Mouse (Mus musculus) kidney, embryonic 14.5 days (tissue): ENCODE data around the gene Gm4312. TPM values are rescaled to one million over a fixed set of nuclear protein-coding genes. Genes with fewer than 3 reads are reported as not detected.
"Not testable (repeated sequence)": the region's sequence is repeated elsewhere in the genome, so short reads cannot be mapped to it uniquely, and the experiment has no call there.

Experiments used
- ATAC-seq: fragments of 200-750 bp; cut with Nextera tagmentation; 2 replicates; pipeline ENCODE4 v1.8.0; 2017; ENCODE audit warnings: moderate number of reproducible peaks, mild to moderate bottlenecking, moderate TSS enrichment, moderate library complexity; ENCODE audit not compliant: low FRiP score, low TSS enrichment
- H3K27ac ChIP-seq: fragments of 300-500 bp; sonication (generic); 2 replicates; pipeline ENCODE4 v1.5.1; 2014; ENCODE audit warnings: low read depth, mild to moderate bottlenecking, low read length, moderate library complexity, mixed read lengths
- H3K27me3 ChIP-seq: fragments of 300-500 bp; sonication (generic); 2 replicates; pipeline ENCODE4 v1.6.1; 2014; ENCODE audit warnings: mild to moderate bottlenecking, low read length; ENCODE audit not compliant: control insufficient read depth, insufficient read depth
- H3K36me3 ChIP-seq: fragments of 300-500 bp; sonication (generic); 2 replicates; pipeline ENCODE4 v1.6.1; 2014; ENCODE audit warnings: low read length, mixed read lengths; ENCODE audit not compliant: control insufficient read depth, insufficient read depth
- H3K4me1 ChIP-seq: fragments of 300-500 bp; sonication (generic); 2 replicates; pipeline ENCODE4 v1.6.1; 2014; ENCODE audit warnings: low read length, mixed read lengths; ENCODE audit not compliant: control insufficient read depth, insufficient read depth
- H3K4me2 ChIP-seq: fragments of 300-500 bp; sonication (generic); replicated peaks from 2 replicates; pipeline ENCODE4 v1.6.1; 2014; ENCODE audit warnings: low read depth, mild to moderate bottlenecking, low read length
- H3K4me3 ChIP-seq: fragments of 300-500 bp; sonication (generic); 2 replicates; pipeline ENCODE4 v1.5.1; 2014; ENCODE audit warnings: mild to moderate bottlenecking, low read length
- H3K9ac ChIP-seq: fragments of 300-500 bp; sonication (generic); 2 replicates; pipeline ENCODE4 v1.6.1; 2014; ENCODE audit warnings: low read depth, mild to moderate bottlenecking, low read length, moderate library complexity
- H3K9me3 ChIP-seq: fragments of 300-500 bp; sonication (generic); 2 replicates; pipeline ENCODE4 v1.6.1; 2016; ENCODE audit warnings: low read length; ENCODE audit not compliant: control insufficient read depth
- WGBS: fragments of 180-500 bp; shearing (Covaris S2); extraction: QIAGEN DNeasy Blood & Tissue Kit; methylation state at CpG from one replicate; pipeline ENCODE4 v1.1.7; 2014; 5-methylcytosine and 5-hydroxymethylcytosine counted together
- polyA plus RNA-seq: library from polyadenylated mRNA; unstranded; fragments of >200 nt; fragmentation: Nextera tagmentation; extraction: Ambion mirVana; gene quantifications from 2 replicates; pipeline ENCODE4 v1.2.1, GENCODE M21; 2014

The Gm4312 gene
- polyA plus RNA-seq, 1 experiment from 2014 or later, result not detected

DNA sequence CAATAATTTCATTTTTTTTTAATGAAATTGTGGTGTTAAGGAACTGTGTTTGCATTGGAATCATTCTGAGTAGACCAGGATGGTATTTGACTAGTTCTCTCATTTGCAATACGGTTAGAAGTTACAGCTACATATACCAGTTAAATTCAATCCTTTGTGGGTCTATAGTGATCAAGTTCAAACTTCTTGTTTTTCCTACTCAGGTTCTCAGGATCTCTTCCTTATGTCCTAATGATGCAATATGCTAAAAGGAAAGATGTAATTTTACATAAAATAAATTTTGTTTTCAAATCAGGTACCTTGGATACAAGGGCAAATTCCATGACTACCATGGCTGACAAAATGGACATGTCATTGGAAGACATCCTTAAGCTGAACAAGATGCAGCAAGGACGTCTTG, 47.0 kb downstream of the Gm4312 start, which contains the start of gene Gm4301:
TSS of gene Gm4301 (plus strand) at position 301 of the 400 bp plus-strand sequence.
- not testable (repeated sequence) for ATAC-seq, H3K4me1 ChIP-seq, H3K4me2 ChIP-seq, H3K4me3 ChIP-seq, H3K36me3 ChIP-seq, H3K27ac ChIP-seq, H3K27me3 ChIP-seq, H3K9me3 ChIP-seq, H3K9ac ChIP-seq
- no CpG with 5 or more reads among the region's 2 CpGs for WGBS

Other genes starting within 250 kb of the Gm4312 start
- not detected in 2 replicates for gene Gm4301, start 46.9 kb downstream of the Gm4312 start, polyA plus RNA-seq
- not detected in 2 replicates for gene Gm4302, start 41.7 kb downstream of the Gm4312 start, polyA plus RNA-seq
- not detected in 2 replicates for gene Gm4303, start 36.6 kb downstream of the Gm4312 start, polyA plus RNA-seq
- gene Gm4305, start 31.5 kb downstream of the Gm4312 start, polyA plus RNA-seq, result not detected in 2 replicates
- gene Gm4307, start 21.2 kb downstream of the Gm4312 start, polyA plus RNA-seq, result not detected in 2 replicates
- 17.8 and 35.1 TPM in 2 replicates for gene Tmtc3, start 104.8 kb upstream of the Gm4312 start, polyA plus RNA-seq
- gene Cep290, start 105.0 kb upstream of the Gm4312 start, polyA plus RNA-seq, result 7.9 and 8.7 TPM in 2 replicates
- gene 4930430F08Rik, start 207.9 kb upstream of the Gm4312 start, polyA plus RNA-seq, result 11.9 and 12.4 TPM in 2 replicates
- gene 1700017N19Rik, start 207.9 kb upstream of the Gm4312 start, polyA plus RNA-seq, result not detected in 2 replicates